Mouse (Mus musculus): ENCODE data around the gene Gm17364. TPM values are rescaled to one million over a fixed set of nuclear protein-coding genes. Genes with fewer than 3 reads are reported as not detected.

The Gm17364 gene
- polyA plus RNA-seq (2014; fragmentation: Illumina TruSeq; extraction: RNeasy Lipid Tissue Mini Kit (QIAGEN cat#74804); ENCODE audit: low read depth, low replicate concordance): not detected

DNA sequence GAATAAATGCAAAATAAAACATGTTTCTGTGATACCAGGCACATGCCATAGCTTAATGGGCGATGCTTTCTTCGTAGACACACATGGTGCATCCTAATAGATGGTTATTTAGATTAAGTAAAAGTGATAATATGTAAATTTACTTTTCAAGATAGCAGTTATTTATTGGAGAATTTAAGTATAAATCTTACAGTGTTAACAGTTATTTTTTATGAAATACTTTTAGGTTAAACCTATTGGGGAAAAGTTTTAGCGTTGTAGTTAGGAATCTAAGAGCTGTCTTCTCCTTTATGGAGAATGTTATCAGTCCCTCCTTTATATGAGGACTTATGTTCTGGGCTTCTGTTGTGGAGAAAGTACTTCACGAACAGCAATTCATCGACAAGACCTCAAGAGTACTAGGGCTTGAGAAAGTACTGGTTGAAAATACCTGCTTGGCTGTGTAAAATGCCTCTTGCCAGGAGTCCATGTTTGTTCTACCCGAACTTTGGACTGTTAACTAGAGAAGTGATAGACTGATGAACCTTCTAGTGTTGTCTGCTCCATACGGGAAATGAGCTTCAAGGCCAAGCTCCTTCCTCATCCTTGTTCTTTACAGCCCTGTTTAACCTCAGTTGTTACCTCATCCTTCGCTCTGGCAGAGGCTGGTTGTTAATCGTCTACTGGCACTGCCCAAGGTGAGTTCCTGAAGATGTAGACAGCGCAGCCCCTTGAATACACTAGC is at the start of gene Gm17364:
Gm17364 (minus strand) TSS at position 51 of the 724 bp plus-strand sequence.

DNA sequence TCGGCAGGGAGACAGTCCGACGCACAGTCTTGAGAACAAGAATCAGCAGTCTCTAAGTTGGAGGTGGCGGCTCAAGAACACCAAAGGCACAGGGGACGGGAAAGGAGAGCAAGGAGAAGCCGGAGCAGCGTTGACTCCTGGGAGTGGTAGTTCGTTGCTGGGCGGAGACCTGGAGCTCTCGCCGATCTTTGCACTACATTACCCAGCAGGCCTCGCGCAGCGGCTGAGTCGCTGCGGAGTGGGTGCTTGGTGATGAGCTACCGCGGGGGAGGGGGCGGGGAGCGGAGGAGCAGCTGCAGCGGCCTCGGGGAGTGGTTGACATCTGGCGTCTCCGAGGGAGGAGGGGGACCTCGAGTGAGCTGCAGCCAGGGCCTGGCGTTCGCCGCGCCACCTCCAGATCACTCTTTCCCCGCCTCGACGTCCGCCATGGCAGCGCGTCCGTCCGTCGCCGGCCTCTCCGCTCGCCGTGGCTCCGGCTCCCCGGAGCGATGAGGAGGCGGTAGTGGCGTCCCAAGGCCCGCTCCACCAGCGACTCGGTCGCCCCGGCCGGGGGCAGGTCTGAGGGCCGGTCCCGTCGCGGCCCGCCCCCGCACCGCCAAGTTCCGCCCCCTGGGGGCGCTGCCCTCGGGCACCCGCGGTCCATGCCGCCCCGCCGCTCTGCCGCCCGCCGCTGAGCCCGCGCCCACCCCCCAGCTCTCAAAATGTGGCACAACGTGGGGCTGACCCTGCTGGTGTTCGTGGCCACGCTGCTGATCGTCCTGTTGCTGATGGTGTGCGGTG is 24.0 kb downstream of the Gm17364 start, which contains the start of gene Smim13:
Smim13 (plus strand) TSS at position 307 of the 780 bp plus-strand sequence.

Other genes with a start within 250 kb of the Gm17364 start
- not detected for gene Mak, start 194.3 kb downstream of the Gm17364 start, polyA plus RNA-seq (2014; fragmentation: Illumina TruSeq; extraction: RNeasy Lipid Tissue Mini Kit (QIAGEN cat#74804); ENCODE audit: low read depth, low replicate concordance)
- not detected for gene Gcm2, start 162.9 kb downstream of the Gm17364 start, polyA plus RNA-seq (2014; fragmentation: Illumina TruSeq; extraction: RNeasy Lipid Tissue Mini Kit (QIAGEN cat#74804); ENCODE audit: low read depth, low replicate concordance)
- not detected for gene Sycp2l, start 159.7 kb downstream of the Gm17364 start, polyA plus RNA-seq (2014; fragmentation: Illumina TruSeq; extraction: RNeasy Lipid Tissue Mini Kit (QIAGEN cat#74804); ENCODE audit: low read depth, low replicate concordance)
- 79.8 TPM for gene Elovl2, start 53.6 kb downstream of the Gm17364 start, polyA plus RNA-seq (2014; fragmentation: Illumina TruSeq; extraction: RNeasy Lipid Tissue Mini Kit (QIAGEN cat#74804); ENCODE audit: low read depth, low replicate concordance)
- 22.8 TPM for gene Smim13, start 24.1 kb downstream of the Gm17364 start, polyA plus RNA-seq (2014; fragmentation: Illumina TruSeq; extraction: RNeasy Lipid Tissue Mini Kit (QIAGEN cat#74804); ENCODE audit: low read depth, low replicate concordance)
- 44.1 TPM for gene Nedd9, start 213.4 kb upstream of the Gm17364 start, polyA plus RNA-seq (2014; fragmentation: Illumina TruSeq; extraction: RNeasy Lipid Tissue Mini Kit (QIAGEN cat#74804); ENCODE audit: low read depth, low replicate concordance)

All from kidney, adult 10 weeks (tissue).